Mouse (Mus musculus) embryonic facial prominence, embryonic 13.5 days (tissue): Measurements from ENCODE around the gene Aimp2. TPM values are rescaled to one million over a fixed set of nuclear protein-coding genes. Genes with fewer than 3 reads are reported as not detected.
A peak's percentile ranks its signal among the peaks of the same experiment; 100 is the strongest.

Experiments
- ATAC-seq: fragments of 200-750 bp; cut with Nextera tagmentation; 2 replicates; pipeline ENCODE4 v1.8.0; 2017; ENCODE audit warnings: low read depth; ENCODE audit not compliant: insufficient number of reproducible peaks, insufficient read depth, low FRiP score, low TSS enrichment
- H3K27ac ChIP-seq: fragments of 300-500 bp; sonication (generic); 2 replicates; pipeline ENCODE4 v1.5.1; 2015; ENCODE audit warnings: moderate library complexity, mild to moderate bottlenecking, inconsistent platforms
- H3K27me3 ChIP-seq: fragments of 300-500 bp; sonication (generic); 2 replicates; pipeline ENCODE4 v1.6.1; 2015; ENCODE audit warnings: mild to moderate bottlenecking, inconsistent platforms
- H3K36me3 ChIP-seq: fragments of 300-500 bp; sonication (generic); 2 replicates; pipeline ENCODE4 v1.6.1; 2015; ENCODE audit warnings: mild to moderate bottlenecking, inconsistent platforms
- H3K4me1 ChIP-seq: fragments of 300-500 bp; sonication (generic); 2 replicates; pipeline ENCODE4 v1.6.1; 2015; ENCODE audit warnings: inconsistent platforms
- H3K4me2 ChIP-seq: fragments of 300-500 bp; sonication (generic); 2 replicates; pipeline ENCODE4 v1.6.1; 2015; ENCODE audit warnings: moderate library complexity, mild to moderate bottlenecking, inconsistent platforms
- H3K4me3 ChIP-seq: fragments of 300-500 bp; sonication (generic); 2 replicates; pipeline ENCODE4 v1.5.1; 2015; ENCODE audit warnings: mild to moderate bottlenecking, inconsistent platforms
- H3K9ac ChIP-seq: fragments of 300-500 bp; sonication (generic); 2 replicates; pipeline ENCODE4 v1.6.1; 2015; ENCODE audit warnings: mild to moderate bottlenecking, inconsistent platforms
- H3K9me3 ChIP-seq: fragments of 300-500 bp; sonication (generic); 2 replicates; pipeline ENCODE4 v1.6.1; 2016; ENCODE audit warnings: inconsistent platforms
- WGBS: fragments of 180-500 bp; shearing (Covaris S2); methylation state at CpG from one replicate; pipeline ENCODE4 v1.1.7; 2015; ENCODE audit warnings: mixed read lengths; 5-methylcytosine and 5-hydroxymethylcytosine counted together
- polyA plus RNA-seq: library from polyadenylated mRNA; unstranded; fragments of >200 nt; fragmentation: Nextera tagmentation; extraction: Ambion mirVana; gene quantifications from 2 replicates; pipeline ENCODE4 v1.2.1, GENCODE M21; 2015

Gene Aimp2
- polyA plus RNA-seq, result 86.4 and 95.4 TPM in 2 replicates

- H3K9ac ChIP-seq, result peak within 1 kb of the TSS; percentile 74
- peaks cover 26% of the 10 kb centered on the region for H3K4me1 ChIP-seq
- peak within 1 kb of the TSS; percentile 84 for H3K27ac ChIP-seq
- H3K9me3 ChIP-seq, result no peaks in the 10 kb centered on the region
- under 1% methylated on average over 70 of the region's 70 CpGs for WGBS
- no peaks in the 10 kb centered on the region for H3K27me3 ChIP-seq
- ATAC-seq, result peak; percentile 99
- peak within 1 kb of the TSS; percentile 76 for H3K4me2 ChIP-seq
- peaks cover 30% of the 10 kb centered on the region for H3K36me3 ChIP-seq
- H3K4me3 ChIP-seq, result peak within 1 kb of the TSS; percentile 83
Measured at GRCm38 (mm10) chr5:143909417-143910400, at the start of gene Aimp2, which contains the start of gene Pms2. TSS of gene Aimp2 (minus strand) at chr5:143909847. TSS of gene Pms2 (plus strand) at chr5:143909964.

GRCm38 (mm10) chr5:143957101-143957500 lies 47.5 kb upstream of the Aimp2 start:
- Histone ChIP-seq H3K4me1 (no peaks in the 10 kb centered on the region), H3K27ac (no peak overlapping the region), H3K4me3 (no peak overlapping the region), H3K9ac (no peak overlapping the region), H3K36me3 (no peaks in the 10 kb centered on the region), H3K4me2 (no peak overlapping the region), H3K9me3 (no peaks in the 10 kb centered on the region), H3K27me3 (no peaks in the 10 kb centered on the region)
- no peak for ATAC-seq
- WGBS, result 90% methylated on average over 6 of the region's 6 CpGs

GRCm38 (mm10) chr5:143950016-143950415 lies 40.4 kb upstream of the Aimp2 start:
- Histone ChIP-seq H3K4me2 (no peak overlapping the region), H3K4me1 (no peaks in the 10 kb centered on the region), H3K9me3 (no peaks in the 10 kb centered on the region), H3K4me3 (no peak overlapping the region), H3K27ac (no peak overlapping the region), H3K9ac (no peak overlapping the region), H3K36me3 (no peaks in the 10 kb centered on the region), H3K27me3 (no peaks in the 10 kb centered on the region)
- no peak for ATAC-seq
- WGBS, result 50% methylated on average over 5 of the region's 5 CpGs

GRCm38 (mm10) chr5:143948361-143948760 lies 38.7 kb upstream of the Aimp2 start:
- Histone ChIP-seq H3K4me2 (no peak overlapping the region), H3K9me3 (no peaks in the 10 kb centered on the region), H3K9ac (no peak overlapping the region), H3K4me1 (no peaks in the 10 kb centered on the region), H3K27me3 (no peaks in the 10 kb centered on the region), H3K27ac (no peak overlapping the region), H3K36me3 (no peaks in the 10 kb centered on the region), H3K4me3 (no peak overlapping the region)
- WGBS, result 86% methylated on average over 12 of the region's 12 CpGs
- ATAC-seq, result no peak

- H3K27me3 ChIP-seq, result no peaks in the 10 kb centered on the region
- H3K27ac ChIP-seq, result no peak overlapping the region
- H3K36me3 ChIP-seq, result no peaks in the 10 kb centered on the region
- no peak for ATAC-seq
- H3K4me3 ChIP-seq, result no peak overlapping the region
- H3K4me2 ChIP-seq, result no peak overlapping the region
- H3K9me3 ChIP-seq, result peaks cover 3% of the 10 kb centered on the region; the same call in 1 of the 2 replicates
- H3K9ac ChIP-seq, result no peak overlapping the region
- no peaks in the 10 kb centered on the region for H3K4me1 ChIP-seq
- 85% methylated on average over 14 of the region's 14 CpGs for WGBS
Measured at GRCm38 (mm10) chr5:143943231-143944125, 33.8 kb upstream of the Aimp2 start.

GRCm38 (mm10) chr5:143941588-143941987 lies 31.9 kb upstream of the Aimp2 start:
- H3K4me2 ChIP-seq, result 0 out of 2 replicates have a peak overlapping the region, but pooled peaks have one; percentile 5
- H3K4me3 ChIP-seq, result no peak overlapping the region
- H3K9ac ChIP-seq, result no peak overlapping the region
- WGBS, result 19% methylated on average over 10 of the region's 10 CpGs
- 0 out of 2 replicates have a peak, but pooled peaks have one; percentile 10 for ATAC-seq
- no peak overlapping the region for H3K27ac ChIP-seq
- no peaks in the 10 kb centered on the region for H3K4me1 ChIP-seq
- peaks cover 3% of the 10 kb centered on the region; the same call in 1 of the 2 replicates for H3K9me3 ChIP-seq
- H3K27me3 ChIP-seq, result no peaks in the 10 kb centered on the region
- H3K36me3 ChIP-seq, result no peaks in the 10 kb centered on the region

GRCm38 (mm10) chr5:143936156-143936555 lies 26.5 kb upstream of the Aimp2 start:
- ATAC-seq, result no peak
- H3K4me1 ChIP-seq, result peaks cover 7% of the 10 kb centered on the region; the same call in 1 of the 2 replicates

GRCm38 (mm10) chr5:143933875-143934274 lies 24.2 kb upstream of the Aimp2 start:
- Histone ChIP-seq H3K4me1 (peaks cover 7% of the 10 kb centered on the region; the same call in 1 of the 2 replicates), H3K9ac (no peak overlapping the region), H3K36me3 (peaks cover 30% of the 10 kb centered on the region), H3K27me3 (no peaks in the 10 kb centered on the region), H3K9me3 (no peaks in the 10 kb centered on the region), H3K4me3 (no peak overlapping the region), H3K27ac (no peak overlapping the region), H3K4me2 (no peak overlapping the region)
- WGBS, result 86% methylated on average over 1 of the region's 1 CpGs
- ATAC-seq, result no peak

More at GRCm38 (mm10) chr5:143936156-143936555, 26.5 kb upstream of the Aimp2 start:
- H3K27ac ChIP-seq, result no peak overlapping the region
- no peak overlapping the region for H3K9ac ChIP-seq
- peaks cover 9% of the 10 kb centered on the region for H3K36me3 ChIP-seq
- no peak overlapping the region for H3K4me3 ChIP-seq
- peaks cover 3% of the 10 kb centered on the region; the same call in 1 of the 2 replicates for H3K9me3 ChIP-seq
- H3K27me3 ChIP-seq, result no peaks in the 10 kb centered on the region
- WGBS, result 80% methylated on average over 9 of the region's 9 CpGs
- H3K4me2 ChIP-seq, result no peak overlapping the region

GRCm38 (mm10) chr5:143933414-143933813 lies 23.8 kb upstream of the Aimp2 start:
- Histone ChIP-seq H3K27me3 (no peaks in the 10 kb centered on the region), H3K36me3 (peaks cover 34% of the 10 kb centered on the region), H3K9ac (no peak overlapping the region), H3K4me1 (peaks cover 7% of the 10 kb centered on the region; the same call in 1 of the 2 replicates), H3K9me3 (no peaks in the 10 kb centered on the region), H3K4me3 (no peak overlapping the region), H3K27ac (no peak overlapping the region), H3K4me2 (no peak overlapping the region)
- WGBS, result 84% methylated on average over 11 of the region's 11 CpGs
- ATAC-seq, result no peak

GRCm38 (mm10) chr5:143932831-143933230 lies 23.2 kb upstream of the Aimp2 start, which contains the start of gene Rsph10b:
TSS of gene Rsph10b (plus strand) at chr5:143933035.
- no peak within 1 kb of the TSS for H3K27ac ChIP-seq
- 16% methylated on average over 8 of the region's 8 CpGs for WGBS
- no peak for ATAC-seq
- H3K4me2 ChIP-seq, result no peak within 1 kb of the TSS
- H3K27me3 ChIP-seq, result no peaks in the 10 kb centered on the region
- peaks cover 7% of the 10 kb centered on the region; the same call in 1 of the 2 replicates for H3K4me1 ChIP-seq
- H3K9me3 ChIP-seq, result no peaks in the 10 kb centered on the region
- H3K36me3 ChIP-seq, result peaks cover 40% of the 10 kb centered on the region
- H3K4me3 ChIP-seq, result no peak within 1 kb of the TSS
- peak within 1 kb of the TSS; percentile 52; the same call in 1 of the 2 replicates for H3K9ac ChIP-seq
